Mouse (Mus musculus): ENCODE measurements around the gene Antxr1. TPM values are rescaled to one million over a fixed set of nuclear protein-coding genes. Genes with fewer than 3 reads are reported as not detected.

The Antxr1 gene
- polyA plus RNA-seq, 1 experiment from 2014 or later, result 5.2 TPM

- H3K9me3 ChIP-seq (replicated peaks; ENCODE audit: low read length), result no peaks in the 10 kb centered on the region
- WGBS, result 68% methylated on average over 3 of the region's 3 CpGs
- no peak for TF ChIP-seq CTCF (IDR thresholded peaks at IDR 0.05; ENCODE audit: low read depth)
Observed at GRCm38 (mm10) chr6:87294904-87295303, 40.7 kb downstream of the Antxr1 start.

GRCm38 (mm10) chr6:87292911-87293851, 42.4 kb downstream of the Antxr1 start:
- H3K36me3 ChIP-seq (ENCODE audit: insufficient read depth, low read length), result no peaks in the 10 kb centered on the region
- peak; percentile 25 for DNase-seq (ENCODE audit: low spot score)
- no peak overlapping the region for H3K27ac ChIP-seq
- no peak for ATAC-seq (replicated peaks; ENCODE audit: low FRiP score, low read depth)
- no peak for TF ChIP-seq CTCF (IDR thresholded peaks at IDR 0.05; ENCODE audit: low read depth)
- no peak overlapping the region for H3K4me3 ChIP-seq (replicated peaks; ENCODE audit: low read depth, low read length)
- no peaks in the 10 kb centered on the region for H3K27me3 ChIP-seq (ENCODE audit: insufficient read depth, low read length)
- H3K9me3 ChIP-seq (replicated peaks; ENCODE audit: low read length), result no peaks in the 10 kb centered on the region
- H3K4me1 ChIP-seq (replicated peaks; ENCODE audit: insufficient read depth, low read length), result no peaks in the 10 kb centered on the region
- 60% methylated on average over 18 of the region's 18 CpGs for WGBS
- H3K4me2 ChIP-seq (ENCODE audit: low read length), result no peak overlapping the region
- no peak overlapping the region for H3K9ac ChIP-seq (ENCODE audit: low read depth, low read length)

More at GRCm38 (mm10) chr6:87294904-87295303, 40.7 kb downstream of the Antxr1 start:
- H3K36me3 ChIP-seq (ENCODE audit: insufficient read depth, low read length), result no peaks in the 10 kb centered on the region
- no peaks in the 10 kb centered on the region for H3K27me3 ChIP-seq (ENCODE audit: insufficient read depth, low read length)
- no peak overlapping the region for H3K4me3 ChIP-seq (replicated peaks; ENCODE audit: low read depth, low read length)
- no peak overlapping the region for H3K9ac ChIP-seq (ENCODE audit: low read depth, low read length)
- DNase-seq (ENCODE audit: low spot score), result peak; percentile 21
- ATAC-seq (replicated peaks; ENCODE audit: low FRiP score, low read depth), result no peak
- H3K4me2 ChIP-seq (ENCODE audit: low read length), result no peak overlapping the region
- no peaks in the 10 kb centered on the region for H3K4me1 ChIP-seq (replicated peaks; ENCODE audit: insufficient read depth, low read length)
- no peak overlapping the region for H3K27ac ChIP-seq

GRCm38 (mm10) chr6:87287251-87287650, 48.4 kb downstream of the Antxr1 start:
- Histone ChIP-seq H3K4me3 (replicated peaks; ENCODE audit: low read depth, low read length) (no peak overlapping the region), H3K27ac (no peak overlapping the region), H3K9me3 (replicated peaks; ENCODE audit: low read length) (no peaks in the 10 kb centered on the region), H3K9ac (ENCODE audit: low read depth, low read length) (no peak overlapping the region), H3K4me1 (replicated peaks; ENCODE audit: insufficient read depth, low read length) (peaks cover 6% of the 10 kb centered on the region), H3K27me3 (ENCODE audit: insufficient read depth, low read length) (peaks cover 4% of the 10 kb centered on the region; the same call in 1 of the 2 replicates), H3K4me2 (ENCODE audit: low read length) (no peak overlapping the region), H3K36me3 (ENCODE audit: insufficient read depth, low read length) (no peaks in the 10 kb centered on the region)
- DNase-seq (ENCODE audit: low spot score) (peak; percentile 21), ATAC-seq (replicated peaks; ENCODE audit: low FRiP score, low read depth) (no peak)
- whole genome bisulfite sequencing, result 75% methylated on average over 6 of the region's 6 CpGs
- no peak for TF ChIP-seq CTCF (IDR thresholded peaks at IDR 0.05; ENCODE audit: low read depth)

- Histone ChIP-seq H3K27me3 (ENCODE audit: insufficient read depth, low read length) (peaks cover 4% of the 10 kb centered on the region; the same call in 1 of the 2 replicates), H3K4me3 (replicated peaks; ENCODE audit: low read depth, low read length) (no peak overlapping the region), H3K9me3 (replicated peaks; ENCODE audit: low read length) (no peaks in the 10 kb centered on the region), H3K9ac (ENCODE audit: low read depth, low read length) (no peak overlapping the region), H3K27ac (no peak overlapping the region), H3K36me3 (ENCODE audit: insufficient read depth, low read length) (no peaks in the 10 kb centered on the region), H3K4me2 (ENCODE audit: low read length) (no peak overlapping the region), H3K4me1 (replicated peaks; ENCODE audit: insufficient read depth, low read length) (peaks cover 14% of the 10 kb centered on the region)
- WGBS, result 51% methylated on average over 7 of the region's 7 CpGs
- no peak for TF ChIP-seq CTCF (IDR thresholded peaks at IDR 0.05; ENCODE audit: low read depth)
- DNase-seq (ENCODE audit: low spot score) (no peak), ATAC-seq (replicated peaks; ENCODE audit: low FRiP score, low read depth) (no peak)
Observed at GRCm38 (mm10) chr6:87285365-87285749, 50.3 kb downstream of the Antxr1 start.

- peak; percentile 58 for DNase-seq (ENCODE audit: low spot score)
- H3K4me1 ChIP-seq (replicated peaks; ENCODE audit: insufficient read depth, low read length), result peaks cover 14% of the 10 kb centered on the region
- no peak overlapping the region for H3K4me2 ChIP-seq (ENCODE audit: low read length)
- WGBS, result 35% methylated on average over 11 of the region's 11 CpGs
- no peak overlapping the region for H3K27ac ChIP-seq
- H3K9ac ChIP-seq (ENCODE audit: low read depth, low read length), result no peak overlapping the region
- H3K9me3 ChIP-seq (replicated peaks; ENCODE audit: low read length), result no peaks in the 10 kb centered on the region
- no peak for ATAC-seq (replicated peaks; ENCODE audit: low FRiP score, low read depth)
- peaks cover 4% of the 10 kb centered on the region; the same call in 1 of the 2 replicates for H3K27me3 ChIP-seq (ENCODE audit: insufficient read depth, low read length)
- H3K4me3 ChIP-seq (replicated peaks; ENCODE audit: low read depth, low read length), result no peak overlapping the region
- no peaks in the 10 kb centered on the region for H3K36me3 ChIP-seq (ENCODE audit: insufficient read depth, low read length)
- TF ChIP-seq CTCF (IDR thresholded peaks at IDR 0.05; ENCODE audit: low read depth), result no peak
Observed at GRCm38 (mm10) chr6:87284716-87285364, 50.8 kb downstream of the Antxr1 start.

GRCm38 (mm10) chr6:87282346-87282781, 53.3 kb downstream of the Antxr1 start:
- no peak overlapping the region for H3K4me3 ChIP-seq (replicated peaks; ENCODE audit: low read depth, low read length)
- ATAC-seq (replicated peaks; ENCODE audit: low FRiP score, low read depth) (peak; percentile 91), DNase-seq (ENCODE audit: low spot score) (peak; percentile 91)
- H3K9ac ChIP-seq (ENCODE audit: low read depth, low read length), result no peak overlapping the region
- WGBS, result 7% methylated on average over 8 of the region's 8 CpGs
- H3K4me1 ChIP-seq (replicated peaks; ENCODE audit: insufficient read depth, low read length), result peaks cover 14% of the 10 kb centered on the region
- peaks cover 13% of the 10 kb centered on the region; the same call in 1 of the 2 replicates for H3K27me3 ChIP-seq (ENCODE audit: insufficient read depth, low read length)
- H3K9me3 ChIP-seq (replicated peaks; ENCODE audit: low read length), result no peaks in the 10 kb centered on the region
- no peak for TF ChIP-seq CTCF (IDR thresholded peaks at IDR 0.05; ENCODE audit: low read depth)
- H3K36me3 ChIP-seq (ENCODE audit: insufficient read depth, low read length), result no peaks in the 10 kb centered on the region
- H3K27ac ChIP-seq, result 0 out of 2 replicates have a peak overlapping the region, but pooled peaks have one; percentile 0
- no peak overlapping the region for H3K4me2 ChIP-seq (ENCODE audit: low read length)

Data from kidney, postnatal 0 days (tissue).